Mouse (Mus musculus): ENCODE data around the gene Sf1.

Gene Sf1

GRCm38 (mm10) chr19:6400096-6401086, 36.9 kb downstream of the Sf1 start:
- DNase-seq, result peak; percentile 82

- peak; percentile 95 for DNase-seq
These were observed 37.8 kb downstream of the Sf1 start for GRCm38 (mm10) chr19:6401131-6401815.

- no peak for DNase-seq
These were observed 38.5 kb downstream of the Sf1 start for GRCm38 (mm10) chr19:6401951-6402350.

- DNase-seq, result no peak
These were observed 40.4 kb downstream of the Sf1 start for GRCm38 (mm10) chr19:6403869-6404268.

- DNase-seq, result no peak
These were observed 41.9 kb downstream of the Sf1 start for GRCm38 (mm10) chr19:6405433-6405832.

GRCm38 (mm10) chr19:6407109-6407508, 43.6 kb downstream of the Sf1 start:
- no peak for DNase-seq

- DNase-seq, result no peak
These were observed 44.5 kb downstream of the Sf1 start for GRCm38 (mm10) chr19:6407816-6408510.

- no peak for DNase-seq
These were observed 45.3 kb downstream of the Sf1 start for GRCm38 (mm10) chr19:6408749-6409148.

- no peak for DNase-seq
These were observed 45.7 kb downstream of the Sf1 start for GRCm38 (mm10) chr19:6409176-6409575.

- DNase-seq, result no peak
These were observed 46.4 kb downstream of the Sf1 start for GRCm38 (mm10) chr19:6409936-6410335.

- no peak for DNase-seq
These were observed 49.3 kb downstream of the Sf1 start for GRCm38 (mm10) chr19:6412798-6413197.

- peak; percentile 5 for DNase-seq
These were observed 52.0 kb downstream of the Sf1 start for GRCm38 (mm10) chr19:6415454-6415853.

- DNase-seq, result no peak
These were observed 52.8 kb downstream of the Sf1 start for GRCm38 (mm10) chr19:6416124-6416770.

GRCm38 (mm10) chr19:6416894-6417761, 53.6 kb downstream of the Sf1 start:
- peak; percentile 8 for DNase-seq

GRCm38 (mm10) chr19:6418233-6418879, 54.9 kb downstream of the Sf1 start, which contains the start of gene Nrxn2:
TSS of gene Nrxn2 (plus strand) at chr19:6418731.
- DNase-seq, result peak; percentile 93

GRCm38 (mm10) chr19:6418984-6419692, 55.6 kb downstream of the Sf1 start:
- DNase-seq, result peak; percentile 41

- DNase-seq, result no peak
These were observed 56.4 kb downstream of the Sf1 start for GRCm38 (mm10) chr19:6419805-6420310.

- no peak for DNase-seq
These were observed 57.2 kb downstream of the Sf1 start for GRCm38 (mm10) chr19:6420481-6421210.

GRCm38 (mm10) chr19:6421211-6421590, 57.7 kb downstream of the Sf1 start:
- DNase-seq, result no peak

GRCm38 (mm10) chr19:6422014-6422413, 58.5 kb downstream of the Sf1 start:
- no peak for DNase-seq

All from thymus, postnatal 4 days (tissue).